21 mouse cellular contexts compared by ENCODE assay signal in the genomic region with DNA sequence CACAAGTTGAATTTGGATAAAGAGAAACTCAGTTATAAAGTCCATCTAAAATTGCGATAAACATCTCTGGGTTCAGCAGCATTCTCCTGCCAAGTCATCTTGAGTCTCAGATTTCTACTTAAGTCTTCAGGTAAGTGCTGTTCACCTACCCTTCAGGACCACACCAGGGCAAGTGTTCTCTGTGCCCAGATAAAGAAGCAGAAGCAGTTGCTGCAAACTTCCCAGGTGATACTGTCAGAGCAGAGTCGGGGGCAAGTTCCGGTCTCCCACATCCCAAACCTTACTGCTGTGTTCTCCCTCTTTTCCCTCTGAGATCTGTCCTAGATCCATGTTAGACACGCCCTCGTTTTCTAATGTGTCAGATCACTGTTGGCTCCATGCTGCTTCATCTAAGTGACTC.
DNase-seq lines count a peak whose midpoint lies in the region; ATAC-seq and TF ChIP-seq lines count a peak whose summit lies in the region.
"Had no signal": no experiment of that assay in that cellular context is flagged by ENCODE, and none has a peak within 500 bp of the region (broad histone marks: within the 10 kb centered on the region; RNA-seq: fewer than 3 reads in every experiment).

No protein-coding gene starts in this region.

- H3K36me3 ChIP-seq in lung, postnatal 0 days (ENCODE audit: insufficient read depth, low read length): no peaks in the 10 kb centered on the region
- H3K36me3 ChIP-seq: embryonic facial prominence, embryonic 13.5 days; embryonic facial prominence, embryonic 15.5 days; forebrain, embryonic 10.5 days; forebrain, embryonic 12.5 days had no signal

- no peak overlapping the region for H3K4me2 ChIP-seq in lung, postnatal 0 days (replicated peaks; ENCODE audit: low read depth, low read length)
- H3K4me2 ChIP-seq: embryonic facial prominence, embryonic 13.5 days; embryonic facial prominence, embryonic 15.5 days; forebrain, embryonic 12.5 days had no signal

- H3K27ac ChIP-seq in lung, postnatal 0 days (ENCODE audit: low read length): no peak overlapping the region
- H3K27ac ChIP-seq: embryonic facial prominence, embryonic 13.5 days; embryonic facial prominence, embryonic 15.5 days; forebrain, embryonic 10.5 days; forebrain, embryonic 12.5 days had no signal

- 0 out of 2 replicates have a peak, but pooled peaks cover 3% of the 10 kb centered on the region for H3K27me3 ChIP-seq in lung, postnatal 0 days (replicated peaks; ENCODE audit: insufficient read depth, low read length)
- H3K27me3 ChIP-seq: embryonic facial prominence, embryonic 13.5 days; embryonic facial prominence, embryonic 15.5 days had no signal

- DNase-seq in lung, postnatal 0 days (ENCODE audit: low spot score): peak; percentile 46
- no peak for DNase-seq in lung, postnatal 10 days
- peak; percentile 17 for DNase-seq in lung, postnatal 36 days
- no peak for DNase-seq in lung, adult 18-20 months
- DNase-seq: adrenal gland, adult 2 months; adrenal gland, postnatal 10 days; adrenal gland, postnatal 25 days; cerebellum, adult 11 months; cerebellum, adult 18-20 months; cerebellum, adult 8-10 months; cerebellum, adult 9-11 months; cerebellum, postnatal 14 days; cerebellum, postnatal 36 days; embryo, embryonic 11 days had no signal

- no peaks in the 10 kb centered on the region for H3K4me1 ChIP-seq in lung, postnatal 0 days (ENCODE audit: insufficient read depth, low read depth, low read length)
- H3K4me1 ChIP-seq: embryonic facial prominence, embryonic 15.5 days had no signal

- 55% methylated on average over 5 of the region's 5 CpGs for WGBS in lung, postnatal 0 days

- no peaks in the 10 kb centered on the region for H3K9me3 ChIP-seq in lung, postnatal 0 days (ENCODE audit: low read length)
- H3K9me3 ChIP-seq: embryonic facial prominence, embryonic 13.5 days; embryonic facial prominence, embryonic 15.5 days; forebrain, embryonic 10.5 days; forebrain, embryonic 12.5 days had no signal

- TF ChIP-seq CTCF in lung, postnatal 0 days (IDR thresholded peaks at IDR 0.05): no peak

- TF ChIP-seq EP300 in lung, postnatal 0 days (IDR thresholded peaks at IDR 0.05): no peak

- no peak overlapping the region for H3K4me3 ChIP-seq in lung, postnatal 0 days (ENCODE audit: low read depth, low read length)
- H3K4me3 ChIP-seq: embryonic facial prominence, embryonic 13.5 days; embryonic facial prominence, embryonic 15.5 days; erythroblast, embryonic 14.5 days; forebrain, embryonic 10.5 days; forebrain, embryonic 12.5 days had no signal

- no peak; the same call in 1 of the 2 replicates for ATAC-seq in lung, postnatal 0 days
- ATAC-seq: forebrain, embryonic 14.5 days; forebrain, embryonic 16.5 days had no signal

- H3K9ac ChIP-seq in lung, postnatal 0 days (replicated peaks; ENCODE audit: low read depth): no peak overlapping the region
- H3K9ac ChIP-seq: embryonic facial prominence, embryonic 13.5 days; embryonic facial prominence, embryonic 15.5 days; forebrain, embryonic 12.5 days had no signal

Comparison
In these comparisons a context has a peak if more than half of its experiments do, and no peak if none do; other contexts are left out.
1. DNase-seq: peak in lung, postnatal 0 days (single experiment) and lung, postnatal 36 days (single experiment); none in lung, postnatal 10 days (single experiment) and lung, adult 18-20 months (0 of 2).